8 mouse cellular contexts compared by ENCODE assay signal in genomic region chr11:59809670-59810474, GRCm38 (mm10). TPM values are rescaled to one million over a fixed set of nuclear protein-coding genes. Genes with fewer than 3 reads are reported as not detected.
DNase-seq lines count a peak whose midpoint lies in the region; ATAC-seq and TF ChIP-seq lines count a peak whose summit lies in the region.

Gene Flcn (minus strand): TSS chr11:59810016.

- H3K27me3 ChIP-seq in embryonic facial prominence, embryonic 13.5 days, result no peaks in the 10 kb centered on the region
- H3K27me3 ChIP-seq in heart, adult 2 months (ENCODE audit: control insufficient read depth, insufficient read depth, low read length), result no peaks in the 10 kb centered on the region
- no peaks in the 10 kb centered on the region for H3K27me3 ChIP-seq in limb, embryonic 13.5 days
- no peaks in the 10 kb centered on the region for H3K27me3 ChIP-seq in midbrain, embryonic 16.5 days (ENCODE audit: control insufficient read depth, insufficient read depth, low read depth, low read length)

- TF ChIP-seq EP300 in heart, adult 2 months (IDR thresholded peaks at IDR 0.05; ENCODE audit: insufficient read depth, low read depth, low read length), result peak; percentile 69

- peak; percentile 89 for ATAC-seq in embryonic facial prominence, embryonic 13.5 days (ENCODE audit: insufficient number of reproducible peaks, insufficient read depth, low FRiP score, low TSS enrichment, low read depth)
- ATAC-seq in limb, embryonic 13.5 days (ENCODE audit: low FRiP score, low read depth), result peak; percentile 93
- peak; percentile 98 for ATAC-seq in midbrain, embryonic 16.5 days

- H3K79me2 ChIP-seq in heart, adult 2 months (replicated peaks; ENCODE audit: control insufficient read depth, insufficient read depth, low read length), result peaks cover 8% of the 10 kb centered on the region

- peak within 1 kb of the TSS; percentile 85 for H3K4me2 ChIP-seq in embryonic facial prominence, embryonic 13.5 days
- peak within 1 kb of the TSS; percentile 83 for H3K4me2 ChIP-seq in limb, embryonic 13.5 days (replicated peaks)
- peak within 1 kb of the TSS; percentile 93 for H3K4me2 ChIP-seq in midbrain, embryonic 16.5 days (ENCODE audit: low read length)

- intact Hi-C loops in heart, adult 2 months (cut with DNase I), result no loop called here

- H3K9me3 ChIP-seq in embryonic facial prominence, embryonic 13.5 days, result no peaks in the 10 kb centered on the region
- H3K9me3 ChIP-seq in limb, embryonic 13.5 days, result no peaks in the 10 kb centered on the region
- H3K9me3 ChIP-seq in midbrain, embryonic 16.5 days (replicated peaks; ENCODE audit: control insufficient read depth, low read length, poor library complexity, severe bottlenecking), result no peaks in the 10 kb centered on the region

- peak within 1 kb of the TSS; percentile 74 for H3K4me3 ChIP-seq in embryonic facial prominence, embryonic 13.5 days
- H3K4me3 ChIP-seq in heart, adult 2 months, result peak within 1 kb of the TSS; percentile 87
- peak within 1 kb of the TSS; percentile 63 for H3K4me3 ChIP-seq in limb, embryonic 13.5 days
- H3K4me3 ChIP-seq in midbrain, embryonic 16.5 days (ENCODE audit: low read depth, low read length), result peak within 1 kb of the TSS; percentile 74

- peak within 1 kb of the TSS; percentile 94 for H3K9ac ChIP-seq in embryonic facial prominence, embryonic 13.5 days
- H3K9ac ChIP-seq in heart, adult 2 months (ENCODE audit: low read depth, low read length), result peak within 1 kb of the TSS; percentile 99
- H3K9ac ChIP-seq in limb, embryonic 13.5 days, result peak within 1 kb of the TSS; percentile 91
- peak within 1 kb of the TSS; percentile 91 for H3K9ac ChIP-seq in midbrain, embryonic 16.5 days (ENCODE audit: low read depth, low read length)

- TF ChIP-seq POLR2A in heart, adult 2 months (IDR thresholded peaks at IDR 0.05; ENCODE audit: insufficient read depth, low read depth, low read length), result peak; percentile 97

- peaks cover 24% of the 10 kb centered on the region for H3K4me1 ChIP-seq in embryonic facial prominence, embryonic 13.5 days
- peaks cover 12% of the 10 kb centered on the region for H3K4me1 ChIP-seq in heart, adult 2 months (ENCODE audit: control insufficient read depth, insufficient read depth, low read length)
- peaks cover 21% of the 10 kb centered on the region for H3K4me1 ChIP-seq in limb, embryonic 13.5 days
- H3K4me1 ChIP-seq in midbrain, embryonic 16.5 days (ENCODE audit: control insufficient read depth, insufficient read depth, low read length), result peaks cover 11% of the 10 kb centered on the region

- peak within 1 kb of the TSS; percentile 97 for H3K27ac ChIP-seq in embryonic facial prominence, embryonic 13.5 days
- H3K27ac ChIP-seq in heart, adult 2 months, result peak within 1 kb of the TSS; percentile 100
- peak within 1 kb of the TSS; percentile 98 for H3K27ac ChIP-seq in limb, embryonic 13.5 days
- peak within 1 kb of the TSS; percentile 99 for H3K27ac ChIP-seq in midbrain, embryonic 16.5 days (ENCODE audit: low read length)

- H3K36me3 ChIP-seq in embryonic facial prominence, embryonic 13.5 days, result peaks cover 31% of the 10 kb centered on the region
- peaks cover 12% of the 10 kb centered on the region for H3K36me3 ChIP-seq in heart, adult 2 months (ENCODE audit: control insufficient read depth, insufficient read depth, low read length)
- peaks cover 31% of the 10 kb centered on the region for H3K36me3 ChIP-seq in limb, embryonic 13.5 days
- peaks cover 7% of the 10 kb centered on the region; the same call in 1 of the 2 replicates for H3K36me3 ChIP-seq in midbrain, embryonic 16.5 days (ENCODE audit: control insufficient read depth, insufficient read depth, low read length)

- peak; percentile 94 for DNase-seq in 3134 (ENCODE audit: extremely low read depth, insufficient read length, low spot score)
- DNase-seq in adrenal gland, postnatal 36 days, result peak; percentile 89 to 90
- DNase-seq in heart, adult 2 months, result peak; percentile 90 to 91
- peak; percentile 84 to 85 for DNase-seq in kidney, adult 8-10 months
- peak; percentile 86 to 90 for DNase-seq in spleen, postnatal 10 days (ENCODE audit: low spot score in 2 of 2)

- peak; percentile 50 for TF ChIP-seq CTCF in heart, adult 2 months (IDR thresholded peaks at IDR 0.05)

- WGBS in embryonic facial prominence, embryonic 13.5 days, result under 1% methylated on average over 52 of the region's 52 CpGs
- under 1% methylated on average over 52 of the region's 52 CpGs for WGBS in heart, adult 2 months
- under 1% methylated on average over 52 of the region's 52 CpGs for WGBS in limb, embryonic 13.5 days
- WGBS in midbrain, embryonic 16.5 days, result under 1% methylated on average over 52 of the region's 52 CpGs

RNA-seq across cellular contexts. Expression of gene Flcn, which starts in this region (rescaled TPM):
- total RNA-seq in adrenal gland, postnatal 36 days (2021), result 100 to 1,000 TPM in 1 of 2 experiments, 10 to 100 TPM in 1; 46.9 to 101 TPM
- polyA plus RNA-seq in embryonic facial prominence, embryonic 13.5 days (2015; fragmentation: Nextera tagmentation; extraction: Ambion mirVana), result 34.0 and 37.5 TPM in 2 replicates
- total RNA-seq in heart, adult 2 months (2021), result 10 to 100 TPM; 36.9 to 47.0 TPM
- polyA plus RNA-seq in heart, adult 2 months (2012; rRNA removed), result 52.0 and 59.0 TPM in 2 replicates
- 38.4 and 40.8 TPM in 2 replicates for polyA plus RNA-seq in limb, embryonic 13.5 days (2015; fragmentation: Nextera tagmentation; extraction: Ambion mirVana)
- 45.2 and 48.2 TPM in 2 replicates for polyA plus RNA-seq in midbrain, embryonic 16.5 days (2015; fragmentation: Nextera tagmentation; extraction: Ambion mirVana)

Comparison
In these comparisons a context has a peak if more than half of its experiments do, and no peak if none do; other contexts are left out.
1. Peak in every context shown above with its lines: DNase-seq, ATAC-seq, H3K4me3 ChIP-seq and H3K27ac ChIP-seq.